8 mouse cellular contexts compared by ENCODE assay signal in the genomic region with DNA sequence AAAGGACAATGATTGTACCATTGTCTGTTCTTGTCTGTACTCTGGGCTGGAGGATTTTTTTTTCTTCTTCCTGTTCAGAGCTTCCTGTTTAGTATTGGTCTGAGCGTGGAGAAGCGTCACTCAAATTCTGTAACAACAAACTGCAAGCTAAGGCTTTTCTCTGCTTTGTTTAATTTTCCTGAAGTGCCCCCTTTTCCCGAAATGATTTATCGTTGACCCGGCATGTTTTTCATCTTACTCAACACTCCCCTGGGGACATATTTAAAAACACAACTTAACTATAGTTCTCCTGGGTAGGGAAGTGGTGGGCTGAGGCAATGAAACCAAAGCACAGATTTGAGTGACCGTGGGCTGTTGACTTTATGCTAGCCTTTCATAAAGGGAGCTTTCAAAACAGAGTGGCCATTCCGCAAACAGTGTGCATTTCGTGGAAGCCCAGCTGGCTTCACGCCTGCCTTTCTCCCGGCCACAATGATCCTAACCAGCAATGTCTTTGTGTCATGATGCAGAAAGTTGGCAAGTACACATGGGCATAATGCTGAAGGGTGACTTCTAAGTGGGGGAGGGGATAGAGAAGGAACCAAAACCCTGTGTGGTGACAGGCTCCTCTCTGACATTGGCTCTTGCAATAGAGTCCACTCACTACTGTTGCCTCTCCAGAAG.
A peak's percentile ranks its signal among the peaks of the same experiment; 100 is the strongest.
DNase-seq lines count a peak whose midpoint lies in the region; ATAC-seq and TF ChIP-seq lines count a peak whose summit lies in the region.

No protein-coding gene starts in this region.

- 8% methylated on average over 10 of the region's 10 CpGs for WGBS in lung, adult 2 months
- WGBS in heart, embryonic 15.5 days = 52% methylated on average over 10 of the region's 10 CpGs
- WGBS in limb, embryonic 15.5 days = 32% methylated on average over 10 of the region's 10 CpGs
- 42% methylated on average over 10 of the region's 10 CpGs for WGBS in neural tube, embryonic 13.5 days

- peaks cover 26% of the 10 kb centered on the region for H3K4me1 ChIP-seq in lung, adult 2 months (ENCODE audit: control insufficient read depth, insufficient read depth, low read length)
- peaks cover 64% of the 10 kb centered on the region for H3K4me1 ChIP-seq in bone marrow macrophage, adult 2 months (ENCODE audit: control insufficient read depth, insufficient read depth, low read length)
- H3K4me1 ChIP-seq in heart, embryonic 15.5 days (replicated peaks) = peaks cover 16% of the 10 kb centered on the region
- H3K4me1 ChIP-seq in limb, embryonic 15.5 days = 0 out of 2 replicates have a peak, but pooled peaks cover 2% of the 10 kb centered on the region
- peaks cover 21% of the 10 kb centered on the region; the same call in 1 of the 2 replicates for H3K4me1 ChIP-seq in neural tube, embryonic 13.5 days (replicated peaks)

- H3K4me2 ChIP-seq in heart, embryonic 15.5 days = 0 out of 2 replicates have a peak overlapping the region, but pooled peaks have one; percentile 15
- H3K4me2 ChIP-seq in limb, embryonic 15.5 days = no peak overlapping the region
- H3K4me2 ChIP-seq in neural tube, embryonic 13.5 days = no peak overlapping the region

- H3K27ac ChIP-seq in bone marrow macrophage, adult 2 months (ENCODE audit: insufficient read depth, low read depth, low read length) = peak overlapping the region; percentile 99
- peak overlapping the region; percentile 70 for H3K27ac ChIP-seq in heart, embryonic 15.5 days
- H3K27ac ChIP-seq in limb, embryonic 15.5 days = 0 out of 2 replicates have a peak overlapping the region, but pooled peaks have one; percentile 24
- peak overlapping the region; percentile 62 for H3K27ac ChIP-seq in neural tube, embryonic 13.5 days (replicated peaks)

- no peaks in the 10 kb centered on the region for H3K36me3 ChIP-seq in heart, embryonic 15.5 days
- H3K36me3 ChIP-seq in limb, embryonic 15.5 days = no peaks in the 10 kb centered on the region
- H3K36me3 ChIP-seq in neural tube, embryonic 13.5 days = no peaks in the 10 kb centered on the region

- no peak for ATAC-seq in heart, embryonic 15.5 days (replicated peaks; ENCODE audit: insufficient number of reproducible peaks, insufficient read depth, low FRiP score, low read depth)
- no peak for ATAC-seq in limb, embryonic 15.5 days (ENCODE audit: insufficient number of reproducible peaks, low FRiP score, low TSS enrichment, low read depth)
- ATAC-seq in neural tube, embryonic 13.5 days (ENCODE audit: low read depth) = peak; percentile 27; the same call in 1 of the 2 replicates

- no peak overlapping the region for H3K9ac ChIP-seq in heart, embryonic 15.5 days
- H3K9ac ChIP-seq in limb, embryonic 15.5 days = no peak overlapping the region
- H3K9ac ChIP-seq in neural tube, embryonic 13.5 days = no peak overlapping the region

- H3K9me3 ChIP-seq in heart, embryonic 15.5 days (replicated peaks) = no peaks in the 10 kb centered on the region
- no peaks in the 10 kb centered on the region for H3K9me3 ChIP-seq in limb, embryonic 15.5 days
- H3K9me3 ChIP-seq in neural tube, embryonic 13.5 days = no peaks in the 10 kb centered on the region

- H3K27me3 ChIP-seq in heart, embryonic 15.5 days = no peaks in the 10 kb centered on the region
- H3K27me3 ChIP-seq in limb, embryonic 15.5 days = no peaks in the 10 kb centered on the region
- H3K27me3 ChIP-seq in neural tube, embryonic 13.5 days = no peaks in the 10 kb centered on the region

- DNase-seq in lung, adult 2 months = peak; percentile 29
- no peak for DNase-seq in lung, postnatal 14 days
- no peak for DNase-seq in yolk sac, embryonic 10.5 days (ENCODE audit: low spot score)
- no peak for DNase-seq in frontal cortex, postnatal 36 days (ENCODE audit: low spot score in 2 of 2)

- TF ChIP-seq POLR2A in lung, adult 2 months (IDR thresholded peaks at IDR 0.05; ENCODE audit: borderline replicate concordance, extremely low read depth, low read depth, low read length) = no peak
- TF ChIP-seq POLR2A in bone marrow macrophage, adult 2 months (IDR thresholded peaks at IDR 0.05; ENCODE audit: borderline replicate concordance, low read depth, low read length) = no peak

- no peak for TF ChIP-seq CTCF in lung, adult 2 months (IDR thresholded peaks at IDR 0.05; ENCODE audit: insufficient read depth, low read length)
- no peak for TF ChIP-seq CTCF in bone marrow macrophage, adult 2 months (IDR thresholded peaks at IDR 0.05; ENCODE audit: low read depth, low read length)

- no peak overlapping the region for H3K4me3 ChIP-seq in lung, adult 2 months (replicated peaks; ENCODE audit: extremely low read depth, low read depth, low read length)
- peak overlapping the region; percentile 52 for H3K4me3 ChIP-seq in bone marrow macrophage, adult 2 months (ENCODE audit: insufficient read depth, low read length)
- no peak overlapping the region for H3K4me3 ChIP-seq in heart, embryonic 15.5 days
- no peak overlapping the region for H3K4me3 ChIP-seq in limb, embryonic 15.5 days
- H3K4me3 ChIP-seq in neural tube, embryonic 13.5 days = no peak overlapping the region

Comparison
In these comparisons a context has a peak if more than half of its experiments do, and no peak if none do; other contexts are left out.
1. H3K27ac ChIP-seq: peak in every context shown above with its lines; median percentile 99 in bone marrow macrophage, adult 2 months; 70 in heart, embryonic 15.5 days; 62 in neural tube, embryonic 13.5 days; 24 in limb, embryonic 15.5 days.